Mouse (Mus musculus): ENCODE results near the gene Hyal1. TPM values are rescaled to one million over a fixed set of nuclear protein-coding genes. Genes with fewer than 3 reads are reported as not detected.
A peak's percentile ranks its signal among the peaks of the same experiment; 100 is the strongest.

The Hyal1 gene
- polyA plus RNA-seq, 1 experiment: 3.3 TPM

GRCm38 (mm10) chr9:107567702-107568319, 8.9 kb upstream of the Hyal1 start, which contains the start of gene Hyal2:
Gene Hyal2, plus strand, starts transcription at chr9:107567945.
- Histone ChIP-seq H3K79me2 (ENCODE audit: control insufficient read depth, insufficient read depth) (peaks cover 20% of the 10 kb centered on the region), H3K4me2 (ENCODE audit: low read depth) (peak within 1 kb of the TSS; percentile 98), H3ac (ENCODE audit: control insufficient read depth, insufficient read length) (peak within 1 kb of the TSS; percentile 69), H3K36me3 (ENCODE audit: control insufficient read depth, insufficient read depth) (no peaks in the 10 kb centered on the region), H3K27me3 (ENCODE audit: control insufficient read depth, insufficient read depth, insufficient read length) (no peaks in the 10 kb centered on the region), H3K4me3 (peak within 1 kb of the TSS; percentile 81)
- no peak for TF ChIP-seq USF1 (IDR thresholded peaks at IDR 0.05; ENCODE audit: low read depth)
- TF ChIP-seq MAX (IDR thresholded peaks at IDR 0.05; ENCODE audit: low read depth): no peak
- TF ChIP-seq MYOD1 (IDR thresholded peaks at IDR 0.05; ENCODE audit: control insufficient read depth in 1 of 3, insufficient read length in 2 of 3, low read depth in 2 of 3): no peak
- TF ChIP-seq POLR2A (IDR thresholded peaks at IDR 0.05; ENCODE audit: insufficient read length, low read depth): no peak
- TF ChIP-seq MYOG (IDR thresholded peaks at IDR 0.05; ENCODE audit: control insufficient read depth in 1 of 3, insufficient read depth in 1 of 3, insufficient read length in 2 of 3, low read depth in 2 of 3): no peak
- no peak for TF ChIP-seq TCF3 (IDR thresholded peaks at IDR 0.05; ENCODE audit: insufficient read length, low read depth)
- TF ChIP-seq SRF (IDR thresholded peaks at IDR 0.05; ENCODE audit: control insufficient read depth, insufficient read length, low read depth): no peak
- TF ChIP-seq TCF12 (IDR thresholded peaks at IDR 0.05; ENCODE audit: insufficient read depth, poor library complexity, severe bottlenecking): no peak
- TF ChIP-seq POLR2AphosphoS2 (IDR thresholded peaks at IDR 0.05; ENCODE audit: insufficient read length, low read depth): no peak
- TF ChIP-seq CEBPB (IDR thresholded peaks at IDR 0.05; ENCODE audit: insufficient read depth, poor library complexity, severe bottlenecking): no peak
- TF ChIP-seq E2F4 (IDR thresholded peaks at IDR 0.05; ENCODE audit: insufficient read depth): no peak
- TF ChIP-seq REST (IDR thresholded peaks at IDR 0.05; ENCODE audit: insufficient read depth, insufficient read length): no peak

GRCm38 (mm10) chr9:107568331-107569261, 8.1 kb upstream of the Hyal1 start:
- peaks cover 18% of the 10 kb centered on the region for H3K79me2 ChIP-seq (ENCODE audit: control insufficient read depth, insufficient read depth)
- H3ac ChIP-seq (ENCODE audit: control insufficient read depth, insufficient read length): peak overlapping the region; percentile 69
- H3K4me3 ChIP-seq: peak overlapping the region; percentile 81
- no peaks in the 10 kb centered on the region for H3K27me3 ChIP-seq (ENCODE audit: control insufficient read depth, insufficient read depth, insufficient read length)
- H3K36me3 ChIP-seq (ENCODE audit: control insufficient read depth, insufficient read depth): no peaks in the 10 kb centered on the region
- TF ChIP-seq REST (IDR thresholded peaks at IDR 0.05; ENCODE audit: insufficient read depth, insufficient read length) (no peak), POLR2AphosphoS2 (IDR thresholded peaks at IDR 0.05; ENCODE audit: insufficient read length, low read depth) (peak; percentile 68), POLR2A (IDR thresholded peaks at IDR 0.05; ENCODE audit: insufficient read length, low read depth) (peak; percentile 73)
- peak overlapping the region; percentile 98 for H3K4me2 ChIP-seq (ENCODE audit: low read depth)

GRCm38 (mm10) chr9:107569270-107569669, 7.5 kb upstream of the Hyal1 start:
- TF ChIP-seq USF1 (IDR thresholded peaks at IDR 0.05; ENCODE audit: low read depth): peak; percentile 28
- TF ChIP-seq POLR2AphosphoS2 (IDR thresholded peaks at IDR 0.05; ENCODE audit: insufficient read length, low read depth): no peak
- TF ChIP-seq MAX (IDR thresholded peaks at IDR 0.05; ENCODE audit: low read depth): no peak
- TF ChIP-seq REST (IDR thresholded peaks at IDR 0.05; ENCODE audit: insufficient read depth, insufficient read length): no peak
- TF ChIP-seq POLR2A (IDR thresholded peaks at IDR 0.05; ENCODE audit: insufficient read length, low read depth): no peak
- H3ac ChIP-seq (ENCODE audit: control insufficient read depth, insufficient read length): peak overlapping the region; percentile 69
- peaks cover 11% of the 10 kb centered on the region for H3K79me2 ChIP-seq (ENCODE audit: control insufficient read depth, insufficient read depth)
- no peaks in the 10 kb centered on the region for H3K36me3 ChIP-seq (ENCODE audit: control insufficient read depth, insufficient read depth)
- H3K4me3 ChIP-seq: peak overlapping the region; percentile 81
- H3K4me2 ChIP-seq (ENCODE audit: low read depth): peak overlapping the region; percentile 98
- no peaks in the 10 kb centered on the region for H3K27me3 ChIP-seq (ENCODE audit: control insufficient read depth, insufficient read depth, insufficient read length)

GRCm38 (mm10) chr9:107570016-107570415, 6.7 kb upstream of the Hyal1 start:
- TF ChIP-seq TCF3 (IDR thresholded peaks at IDR 0.05; ENCODE audit: insufficient read length, low read depth) (no peak), REST (IDR thresholded peaks at IDR 0.05; ENCODE audit: insufficient read depth, insufficient read length) (no peak), MYOD1 (IDR thresholded peaks at IDR 0.05; ENCODE audit: control insufficient read depth in 1 of 3, insufficient read length in 2 of 3, low read depth in 2 of 3) (no peak), POLR2A (IDR thresholded peaks at IDR 0.05; ENCODE audit: insufficient read length, low read depth) (no peak), E2F4 (IDR thresholded peaks at IDR 0.05; ENCODE audit: insufficient read depth) (no peak), TCF12 (IDR thresholded peaks at IDR 0.05; ENCODE audit: insufficient read depth, poor library complexity, severe bottlenecking) (no peak), POLR2AphosphoS2 (IDR thresholded peaks at IDR 0.05; ENCODE audit: insufficient read length, low read depth) (no peak), MAX (IDR thresholded peaks at IDR 0.05; ENCODE audit: low read depth) (no peak), USF1 (IDR thresholded peaks at IDR 0.05; ENCODE audit: low read depth) (no peak), CEBPB (IDR thresholded peaks at IDR 0.05; ENCODE audit: insufficient read depth, poor library complexity, severe bottlenecking) (no peak), MYOG (IDR thresholded peaks at IDR 0.05; ENCODE audit: control insufficient read depth in 1 of 3, insufficient read depth in 1 of 3, insufficient read length in 2 of 3, low read depth in 2 of 3) (no peak), SRF (IDR thresholded peaks at IDR 0.05; ENCODE audit: control insufficient read depth, insufficient read length, low read depth) (no peak)
- H3K36me3 ChIP-seq (ENCODE audit: control insufficient read depth, insufficient read depth): no peaks in the 10 kb centered on the region
- peak overlapping the region; percentile 81 for H3K4me3 ChIP-seq
- peak overlapping the region; percentile 69 for H3ac ChIP-seq (ENCODE audit: control insufficient read depth, insufficient read length)
- peak overlapping the region; percentile 98 for H3K4me2 ChIP-seq (ENCODE audit: low read depth)
- H3K79me2 ChIP-seq (ENCODE audit: control insufficient read depth, insufficient read depth): peaks cover 11% of the 10 kb centered on the region
- H3K27me3 ChIP-seq (ENCODE audit: control insufficient read depth, insufficient read depth, insufficient read length): no peaks in the 10 kb centered on the region
